Mouse (Mus musculus): ENCODE measurements around the gene Cfdp1. TPM values are rescaled to one million over a fixed set of nuclear protein-coding genes. Genes with fewer than 3 reads are reported as not detected.

Gene Cfdp1
- polyA plus RNA-seq, 1 experiment: 97.6 TPM

- TF ChIP-seq CTCF (IDR thresholded peaks at IDR 0.05; ENCODE audit: borderline replicate concordance, extremely low read depth, insufficient read depth, insufficient read length): no peak
- no peak for TF ChIP-seq POLR2A (IDR thresholded peaks at IDR 0.05; ENCODE audit: borderline replicate concordance, extremely low read depth, insufficient read depth, insufficient read length, poor library complexity, severe bottlenecking)
- no peak for DNase-seq (ENCODE audit: low read depth)
Observed at GRCm38 (mm10) chr8:111846746-111847145, 7.3 kb downstream of the Cfdp1 start.

DNA sequence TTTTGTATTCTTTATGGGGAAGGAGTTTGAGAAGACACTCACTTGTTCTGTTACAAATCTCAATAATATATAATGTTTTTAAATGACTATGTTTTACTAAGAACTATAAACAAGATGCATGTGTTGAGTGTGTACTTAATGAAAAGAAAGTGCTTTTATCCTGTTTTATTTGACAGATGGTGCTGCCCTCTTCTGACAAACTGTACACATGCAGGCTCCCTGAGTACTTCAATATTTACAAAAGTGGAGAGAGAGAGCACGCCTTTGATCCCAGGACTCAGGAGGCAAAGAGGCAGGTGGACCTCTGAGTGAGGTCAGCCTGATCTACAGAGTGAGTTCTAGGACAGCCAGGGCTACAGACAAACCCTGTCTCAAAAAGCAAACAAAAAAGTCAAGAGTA lies 18.6 kb downstream of the Cfdp1 start:
- TF ChIP-seq CTCF (IDR thresholded peaks at IDR 0.05; ENCODE audit: borderline replicate concordance, extremely low read depth, insufficient read depth, insufficient read length): peak; percentile 41; the same call in 1 of the 2 replicates
- TF ChIP-seq POLR2A (IDR thresholded peaks at IDR 0.05; ENCODE audit: borderline replicate concordance, extremely low read depth, insufficient read depth, insufficient read length, poor library complexity, severe bottlenecking): no peak
- peak; percentile 66 for DNase-seq (ENCODE audit: low read depth)

DNA sequence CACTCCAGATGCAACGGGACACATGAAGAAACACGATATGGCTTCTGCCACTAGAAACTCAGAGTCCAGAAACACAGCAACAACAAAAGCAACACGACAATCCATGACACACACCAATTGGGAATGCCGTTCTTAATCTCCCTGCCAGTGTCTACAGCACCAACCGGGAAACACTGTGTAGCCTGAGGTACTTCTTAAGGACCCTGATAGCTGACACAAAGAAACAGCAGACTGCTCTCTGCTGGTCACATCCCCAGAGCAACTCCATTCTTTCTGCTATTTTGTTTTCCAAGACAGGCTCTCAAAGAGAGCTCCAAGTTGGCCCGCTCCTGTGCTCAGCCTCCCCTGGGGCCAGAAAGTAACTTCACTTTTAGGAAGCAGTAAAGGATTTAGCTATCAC lies 20.1 kb downstream of the Cfdp1 start:
- no peak for TF ChIP-seq CTCF (IDR thresholded peaks at IDR 0.05; ENCODE audit: borderline replicate concordance, extremely low read depth, insufficient read depth, insufficient read length)
- no peak for TF ChIP-seq POLR2A (IDR thresholded peaks at IDR 0.05; ENCODE audit: borderline replicate concordance, extremely low read depth, insufficient read depth, insufficient read length, poor library complexity, severe bottlenecking)
- DNase-seq (ENCODE audit: low read depth): no peak

DNA sequence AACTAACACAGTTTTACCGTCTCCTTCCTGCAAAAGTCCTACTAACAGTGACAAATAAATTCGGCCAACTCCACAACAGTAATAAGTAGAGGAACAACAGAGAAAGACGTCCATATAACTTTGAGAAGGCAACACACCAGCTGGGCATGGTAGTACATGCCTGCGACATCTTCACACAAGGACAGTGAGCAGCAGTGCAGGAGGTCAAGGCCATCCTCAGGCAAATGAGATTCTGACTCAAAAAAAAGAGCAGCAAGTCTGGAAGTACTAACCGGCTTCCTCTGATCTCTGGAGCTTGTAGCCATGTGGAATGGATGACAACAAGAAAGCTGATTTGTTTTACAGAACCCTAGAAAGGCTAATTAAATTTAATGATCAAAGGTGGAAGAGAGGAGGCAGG lies 21.1 kb downstream of the Cfdp1 start:
- no peak for DNase-seq (ENCODE audit: low read depth)
- no peak for TF ChIP-seq CTCF (IDR thresholded peaks at IDR 0.05; ENCODE audit: borderline replicate concordance, extremely low read depth, insufficient read depth, insufficient read length)
- no peak for TF ChIP-seq POLR2A (IDR thresholded peaks at IDR 0.05; ENCODE audit: borderline replicate concordance, extremely low read depth, insufficient read depth, insufficient read length, poor library complexity, severe bottlenecking)

- peak; percentile 29 for DNase-seq (ENCODE audit: low read depth)
- no peak for TF ChIP-seq POLR2A (IDR thresholded peaks at IDR 0.05; ENCODE audit: borderline replicate concordance, extremely low read depth, insufficient read depth, insufficient read length, poor library complexity, severe bottlenecking)
- no peak for TF ChIP-seq CTCF (IDR thresholded peaks at IDR 0.05; ENCODE audit: borderline replicate concordance, extremely low read depth, insufficient read depth, insufficient read length)
Observed at GRCm38 (mm10) chr8:111831996-111832395, 22.1 kb downstream of the Cfdp1 start.

DNA sequence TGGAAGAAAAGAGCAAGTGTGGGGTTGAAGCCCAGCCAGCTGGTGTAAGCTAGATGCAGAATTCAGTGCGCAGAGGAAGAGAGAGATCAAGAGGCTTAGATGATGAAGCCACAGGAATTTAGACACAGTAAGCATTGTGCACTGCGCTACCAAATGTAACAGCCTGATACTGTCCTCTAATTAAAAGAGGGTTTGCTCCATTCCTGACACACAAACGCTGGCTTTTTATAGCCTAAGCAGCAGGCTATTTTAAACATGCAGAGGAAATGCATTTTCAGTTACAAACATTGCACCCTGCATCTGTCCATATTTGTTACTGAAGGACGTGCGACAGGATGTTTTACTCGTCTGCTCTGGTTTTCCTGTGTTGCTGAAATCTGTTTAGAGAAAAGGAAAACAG lies 25.5 kb downstream of the Cfdp1 start:
- no peak for TF ChIP-seq POLR2A (IDR thresholded peaks at IDR 0.05; ENCODE audit: borderline replicate concordance, extremely low read depth, insufficient read depth, insufficient read length, poor library complexity, severe bottlenecking)
- TF ChIP-seq CTCF (IDR thresholded peaks at IDR 0.05; ENCODE audit: borderline replicate concordance, extremely low read depth, insufficient read depth, insufficient read length): no peak
- DNase-seq (ENCODE audit: low read depth): peak; percentile 11

- DNase-seq (ENCODE audit: low read depth): peak; percentile 59
- TF ChIP-seq POLR2A (IDR thresholded peaks at IDR 0.05; ENCODE audit: borderline replicate concordance, extremely low read depth, insufficient read depth, insufficient read length, poor library complexity, severe bottlenecking) (no peak), CTCF (IDR thresholded peaks at IDR 0.05; ENCODE audit: borderline replicate concordance, extremely low read depth, insufficient read depth, insufficient read length) (peak; percentile 51; the same call in 1 of the 2 replicates)
Observed at GRCm38 (mm10) chr8:111825219-111825618, 28.9 kb downstream of the Cfdp1 start.

DNA sequence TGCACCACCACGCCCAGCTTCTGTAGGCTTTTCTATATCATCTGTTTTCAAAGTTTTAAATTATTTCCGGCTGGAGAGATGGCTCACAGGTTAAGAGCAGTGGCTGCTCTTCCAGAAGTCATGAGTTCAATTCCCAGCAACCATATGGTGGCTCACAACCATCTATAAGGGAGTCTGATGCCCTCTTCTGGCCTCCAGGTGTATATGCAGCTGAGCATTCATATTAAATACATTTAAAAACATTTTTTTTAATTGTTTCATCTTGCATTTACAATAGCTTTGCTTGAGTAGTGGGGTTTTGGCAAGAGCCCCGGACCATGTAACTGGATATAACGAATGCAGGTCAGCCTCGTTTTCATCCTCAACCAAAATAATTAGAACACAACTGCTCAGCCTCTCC lies 29.8 kb downstream of the Cfdp1 start:
- DNase-seq (ENCODE audit: low read depth): no peak
- TF ChIP-seq POLR2A (IDR thresholded peaks at IDR 0.05; ENCODE audit: borderline replicate concordance, extremely low read depth, insufficient read depth, insufficient read length, poor library complexity, severe bottlenecking) (no peak), CTCF (IDR thresholded peaks at IDR 0.05; ENCODE audit: borderline replicate concordance, extremely low read depth, insufficient read depth, insufficient read length) (peak; percentile 22; the same call in 1 of the 2 replicates)

DNA sequence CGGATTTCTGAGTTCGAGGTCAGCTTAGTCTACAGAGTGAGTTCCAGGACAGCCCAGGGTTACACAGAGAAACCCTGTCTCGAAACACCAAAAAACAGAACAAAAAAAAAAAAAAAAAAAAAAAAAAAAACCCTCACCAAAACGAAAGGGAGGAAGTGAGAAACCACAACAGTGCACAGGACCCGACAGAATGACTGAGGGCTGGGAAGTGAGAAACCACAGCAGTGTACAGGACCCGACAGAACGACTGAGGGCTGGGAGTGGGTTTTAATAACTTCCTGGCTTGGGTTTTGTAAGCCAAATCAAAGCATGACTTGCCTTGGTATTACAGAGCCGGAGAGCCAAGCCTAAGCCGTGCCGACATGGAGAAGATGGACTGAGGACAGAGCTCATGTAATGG lies 32.9 kb downstream of the Cfdp1 start:
- DNase-seq (ENCODE audit: low read depth): no peak
- TF ChIP-seq CTCF (IDR thresholded peaks at IDR 0.05; ENCODE audit: borderline replicate concordance, extremely low read depth, insufficient read depth, insufficient read length): no peak
- TF ChIP-seq POLR2A (IDR thresholded peaks at IDR 0.05; ENCODE audit: borderline replicate concordance, extremely low read depth, insufficient read depth, insufficient read length, poor library complexity, severe bottlenecking): no peak

DNA sequence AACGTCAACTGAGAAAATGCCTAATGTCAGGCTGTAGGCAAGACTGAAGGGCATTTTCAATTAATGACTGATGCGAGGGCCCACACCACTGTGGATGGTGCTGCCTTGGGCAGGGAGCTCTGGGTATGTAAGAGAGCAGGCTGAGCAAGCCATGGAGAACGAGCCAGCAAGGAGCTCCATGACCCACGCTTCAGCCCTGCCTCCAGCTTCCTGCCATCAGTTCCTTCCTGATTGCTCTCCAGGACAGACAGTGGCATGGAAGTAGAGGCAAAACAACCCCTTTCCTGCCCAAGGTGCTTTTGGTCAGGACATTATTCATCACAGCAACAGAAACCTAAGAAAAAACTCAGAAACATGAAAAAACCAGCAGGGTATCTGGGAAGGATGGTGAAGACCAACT lies 33.4 kb downstream of the Cfdp1 start:
- TF ChIP-seq CTCF (IDR thresholded peaks at IDR 0.05; ENCODE audit: borderline replicate concordance, extremely low read depth, insufficient read depth, insufficient read length) (no peak), POLR2A (IDR thresholded peaks at IDR 0.05; ENCODE audit: borderline replicate concordance, extremely low read depth, insufficient read depth, insufficient read length, poor library complexity, severe bottlenecking) (no peak)
- DNase-seq (ENCODE audit: low read depth): no peak

DNA sequence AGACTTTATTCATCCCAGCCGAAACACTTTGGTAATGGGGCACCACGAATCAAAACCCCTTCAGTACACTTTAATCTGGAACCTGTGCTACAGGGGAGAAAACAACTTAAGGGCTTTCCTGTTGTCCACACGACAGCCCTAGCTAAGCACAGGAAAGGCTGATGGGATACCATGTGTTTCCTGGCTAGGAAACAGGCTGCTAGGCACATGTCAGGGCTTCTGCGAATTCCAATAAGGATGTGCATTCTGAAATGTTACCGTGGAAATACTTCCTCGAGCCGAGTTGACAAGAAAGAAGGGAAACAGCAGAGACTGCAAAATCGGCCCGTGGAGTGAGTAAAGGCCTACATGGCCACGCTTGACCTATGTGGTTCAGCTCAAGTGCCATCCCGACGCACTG lies 34.1 kb downstream of the Cfdp1 start:
- TF ChIP-seq POLR2A (IDR thresholded peaks at IDR 0.05; ENCODE audit: borderline replicate concordance, extremely low read depth, insufficient read depth, insufficient read length, poor library complexity, severe bottlenecking) (no peak), CTCF (IDR thresholded peaks at IDR 0.05; ENCODE audit: borderline replicate concordance, extremely low read depth, insufficient read depth, insufficient read length) (no peak)
- no peak for DNase-seq (ENCODE audit: low read depth)

DNA sequence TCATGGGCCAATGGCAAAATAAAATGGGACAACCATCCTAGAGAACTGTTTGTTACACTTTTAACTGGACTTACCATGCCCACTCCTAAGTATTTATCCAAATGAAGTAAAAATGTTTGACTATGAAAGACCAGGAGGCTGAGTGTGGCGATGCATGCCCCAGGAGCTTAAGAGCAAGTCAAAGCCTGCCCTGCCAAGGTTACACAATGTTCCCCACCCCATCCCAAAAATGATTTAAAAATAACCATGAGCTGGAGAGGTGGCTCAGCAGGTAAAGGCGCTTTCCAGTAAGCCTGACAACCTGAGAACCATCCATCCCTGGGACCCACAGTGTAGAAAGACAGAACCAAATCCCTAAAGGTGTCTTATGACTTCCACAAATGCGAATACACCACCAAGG lies 35.5 kb downstream of the Cfdp1 start:
- no peak for DNase-seq (ENCODE audit: low read depth)
- TF ChIP-seq CTCF (IDR thresholded peaks at IDR 0.05; ENCODE audit: borderline replicate concordance, extremely low read depth, insufficient read depth, insufficient read length): no peak
- TF ChIP-seq POLR2A (IDR thresholded peaks at IDR 0.05; ENCODE audit: borderline replicate concordance, extremely low read depth, insufficient read depth, insufficient read length, poor library complexity, severe bottlenecking): no peak

Measured in brain, embryonic 14.5 days (tissue).